Mouse (Mus musculus) kidney, adult 2 months (tissue): ENCODE data around the gene Agpat3.

ENCODE experiments used
- CTCF ChIP-seq: fragments of 200-500 bp; conservative IDR thresholded peaks from 2 replicates; pipeline ENCODE4 v1.5.1; 2011; ENCODE audit warnings: low read depth, mild to moderate bottlenecking, control low read depth, low read length, moderate library complexity, mixed read lengths; ENCODE audit not compliant: insufficient read depth, insufficient read length
- POLR2A ChIP-seq: fragments of 200-500 bp; IDR thresholded peaks from one replicate; pipeline ENCODE4 v1.6.1; 2011; ENCODE audit warnings: low read depth, low read length, control low read depth

GRCm38 (mm10) chr10:78238297-78238696, 114.0 kb downstream of the Agpat3 start:
- TF ChIP-seq CTCF (no peak), POLR2A (no peak)
